Mouse (Mus musculus): ENCODE results near the gene Atxn2. TPM values are rescaled to one million over a fixed set of nuclear protein-coding genes. Genes with fewer than 3 reads are reported as not detected.

The Atxn2 gene
- total and polyA plus RNA-seq, 3 experiments: 7.7 to 58.4 (median 8.3) TPM

- H3K4me1 ChIP-seq (ENCODE audit: control insufficient read depth in 1 of 2, insufficient read depth in 2 of 2): peaks cover 31 to 53% of the 10 kb centered on the region in 2 experiments
- peak overlapping the region in 1 of 3 experiments; percentile 4 for H3K4me3 ChIP-seq (replicated peaks in 1 of 3; ENCODE audit: low read depth in 2 of 3, low read length in 2 of 3, poor library complexity in 1 of 3)
- H3K36me3 ChIP-seq (replicated peaks in 1 of 2; ENCODE audit: control insufficient read depth in 1 of 2, insufficient read depth in 1 of 2, low read length in 1 of 2): peaks cover 61 to 66% of the 10 kb centered on the region in 2 experiments
Measured at GRCm38 (mm10) chr5:121831002-121831601, 120.0 kb downstream of the Atxn2 start.

GRCm38 (mm10) chr5:121832376-121833155 is 121.4 kb downstream of the Atxn2 start:
- no peak for DNase-seq (ENCODE audit: extremely low read depth)
- Histone ChIP-seq H3K9ac (ENCODE audit: insufficient read depth, low read depth) (peak overlapping the region; percentile 39; the same call in 1 of the 2 replicates), H3K79me2 (replicated peaks; ENCODE audit: control insufficient read depth, extremely low read depth, insufficient read depth, poor library complexity, severe bottlenecking) (peaks cover 80% of the 10 kb centered on the region), H3K4me3 (replicated peaks in 1 of 3; ENCODE audit: low read depth in 2 of 3, low read length in 2 of 3, poor library complexity in 1 of 3) (peak overlapping the region in 2 of 3 experiments; percentile 71 to 86), H3K36me3 (replicated peaks in 1 of 2; ENCODE audit: control insufficient read depth in 1 of 2, insufficient read depth in 1 of 2, low read length in 1 of 2) (peaks cover 47 to 51% of the 10 kb centered on the region in 2 experiments), H3K9me3 (replicated peaks; ENCODE audit: low read length) (peaks cover 2% of the 10 kb centered on the region), H3K4me2 (ENCODE audit: insufficient read depth, low read depth, poor library complexity, severe bottlenecking) (peak overlapping the region; percentile 74), H3K27me3 (replicated peaks) (no peaks in the 10 kb centered on the region), H3K4me1 (ENCODE audit: control insufficient read depth in 1 of 2, insufficient read depth in 2 of 2) (peaks cover 25 to 38% of the 10 kb centered on the region in 2 experiments), H3K27ac (ENCODE audit: insufficient read depth, low read depth) (peak overlapping the region; percentile 3; the same call in 1 of the 2 replicates)
- no peak for TF ChIP-seq MAX (IDR thresholded peaks at IDR 0.05; ENCODE audit: low read length)
- TF ChIP-seq POLR2A (IDR thresholded peaks at IDR 0.05; ENCODE audit: low read depth, low read length): no peak
- TF ChIP-seq NRF1 (IDR thresholded peaks at IDR 0.05; ENCODE audit: low read depth, low read length): no peak
- TF ChIP-seq SIN3A (IDR thresholded peaks at IDR 0.05; ENCODE audit: low read length): no peak
- no peak for TF ChIP-seq USF1 (IDR thresholded peaks at IDR 0.05; ENCODE audit: low read depth, low read length)
- in situ Hi-C loops (cut with MboI; ENCODE audit: low pct_ligation_motif_present, low pct_unique_long_range_greater_than_20kb, low sequenced_read_pairs) (no loop called here), dilution Hi-C loops (cut with MboI; ENCODE audit: extremely low pct_ligation_motif_present, extremely low pct_unique_long_range_greater_than_20kb, low sequenced_read_pairs) (no loop called here)

More at GRCm38 (mm10) chr5:121831002-121831601, 120.0 kb downstream of the Atxn2 start:
- H3K27ac ChIP-seq (ENCODE audit: insufficient read depth, low read depth): no peak overlapping the region
- peaks cover 2% of the 10 kb centered on the region for H3K9me3 ChIP-seq (replicated peaks; ENCODE audit: low read length)
- peaks cover 95% of the 10 kb centered on the region for H3K79me2 ChIP-seq (replicated peaks; ENCODE audit: control insufficient read depth, extremely low read depth, insufficient read depth, poor library complexity, severe bottlenecking)
- in situ Hi-C loops (cut with MboI; ENCODE audit: low pct_ligation_motif_present, low pct_unique_long_range_greater_than_20kb, low sequenced_read_pairs) (no loop called here), dilution Hi-C loops (cut with MboI; ENCODE audit: extremely low pct_ligation_motif_present, extremely low pct_unique_long_range_greater_than_20kb, low sequenced_read_pairs) (no loop called here)
- H3K9ac ChIP-seq (ENCODE audit: insufficient read depth, low read depth): no peak overlapping the region
- TF ChIP-seq ZKSCAN1 (IDR thresholded peaks at IDR 0.05; ENCODE audit: borderline replicate concordance, low read depth, low read length): peak; percentile 89
- TF ChIP-seq EP300 (IDR thresholded peaks at IDR 0.05; ENCODE audit: low read length): no peak
- no peak for DNase-seq (ENCODE audit: extremely low read depth)
- no peak overlapping the region for H3K4me2 ChIP-seq (ENCODE audit: insufficient read depth, low read depth, poor library complexity, severe bottlenecking)
- no peaks in the 10 kb centered on the region for H3K27me3 ChIP-seq (replicated peaks)

GRCm38 (mm10) chr5:121833159-121833558 is 122.0 kb downstream of the Atxn2 start:
- peak overlapping the region; percentile 39; the same call in 1 of the 2 replicates for H3K9ac ChIP-seq (ENCODE audit: insufficient read depth, low read depth)
- peak overlapping the region; percentile 32 to 86 (median 71) for H3K4me3 ChIP-seq (replicated peaks in 1 of 3; ENCODE audit: low read depth in 2 of 3, low read length in 2 of 3, poor library complexity in 1 of 3)
- no peak for DNase-seq (ENCODE audit: extremely low read depth)
- H3K9me3 ChIP-seq (replicated peaks; ENCODE audit: low read length): peaks cover 2% of the 10 kb centered on the region
- H3K4me2 ChIP-seq (ENCODE audit: insufficient read depth, low read depth, poor library complexity, severe bottlenecking): peak overlapping the region; percentile 74
- dilution Hi-C loops (cut with MboI; ENCODE audit: extremely low pct_ligation_motif_present, extremely low pct_unique_long_range_greater_than_20kb, low sequenced_read_pairs): no loop called here
- in situ Hi-C loops (cut with MboI; ENCODE audit: low pct_ligation_motif_present, low pct_unique_long_range_greater_than_20kb, low sequenced_read_pairs): no loop called here
- peaks cover 41 to 45% of the 10 kb centered on the region in 2 experiments for H3K36me3 ChIP-seq (replicated peaks in 1 of 2; ENCODE audit: control insufficient read depth in 1 of 2, insufficient read depth in 1 of 2, low read length in 1 of 2)
- H3K27ac ChIP-seq (ENCODE audit: insufficient read depth, low read depth): peak overlapping the region; percentile 84
- H3K79me2 ChIP-seq (replicated peaks; ENCODE audit: control insufficient read depth, extremely low read depth, insufficient read depth, poor library complexity, severe bottlenecking): peaks cover 75% of the 10 kb centered on the region
- TF ChIP-seq MAZ (IDR thresholded peaks at IDR 0.05; ENCODE audit: low read depth, low read length) (no peak), UBTF (IDR thresholded peaks at IDR 0.05; ENCODE audit: low read depth, low read length) (no peak), MAFK (IDR thresholded peaks at IDR 0.05; ENCODE audit: insufficient replicate concordance, low read length) (no peak), GABPA (IDR thresholded peaks at IDR 0.05; ENCODE audit: insufficient replicate concordance, low read depth, low read length) (no peak), HCFC1 (IDR thresholded peaks at IDR 0.05; ENCODE audit: low read depth, low read length) (no peak), ZMIZ1 (IDR thresholded peaks at IDR 0.05; ENCODE audit: low read depth, low read length) (no peak), POLR2A (IDR thresholded peaks at IDR 0.05; ENCODE audit: low read depth, low read length) (no peak), JUN (IDR thresholded peaks at IDR 0.05; ENCODE audit: insufficient read depth, low read depth, low read length) (no peak), USF1 (IDR thresholded peaks at IDR 0.05; ENCODE audit: low read depth, low read length) (no peak), ZKSCAN1 (IDR thresholded peaks at IDR 0.05; ENCODE audit: borderline replicate concordance, low read depth, low read length) (no peak), RCOR1 (conservative IDR thresholded peaks at IDR 0.05; ENCODE audit: low read depth, low read length) (no peak), CHD2 (IDR thresholded peaks at IDR 0.05; ENCODE audit: low read length) (no peak), KAT2A (IDR thresholded peaks at IDR 0.05; ENCODE audit: insufficient replicate concordance, low read length) (no peak), MYC (IDR thresholded peaks at IDR 0.05; ENCODE audit: low read depth, low read length) (no peak)
- no peaks in the 10 kb centered on the region for H3K27me3 ChIP-seq (replicated peaks)
- peaks cover 25 to 34% of the 10 kb centered on the region in 2 experiments for H3K4me1 ChIP-seq (ENCODE audit: control insufficient read depth in 1 of 2, insufficient read depth in 2 of 2)

Measured in CH12.LX (cell line).